Mouse (Mus musculus): Measurements from ENCODE around the gene Vps51.
"Not testable (repeated sequence)": the region's sequence is repeated elsewhere in the genome, so short reads cannot be mapped to it uniquely, and the experiment has no call there.

Vps51 gene

GRCm38 (mm10) chr19:6047899-6048166, 29.2 kb downstream of the Vps51 start:
- DNase-seq (ENCODE audit: low spot score in 2 of 2), result no peak

- DNase-seq (ENCODE audit: low spot score in 2 of 2), result no peak
Measured at GRCm38 (mm10) chr19:6047154-6047898, 29.7 kb downstream of the Vps51 start.

GRCm38 (mm10) chr19:6046294-6047153, 30.5 kb downstream of the Vps51 start, which contains the start of gene Syvn1:
Gene Syvn1, plus strand, starts transcription at chr19:6046576.
- DNase-seq (ENCODE audit: low spot score in 2 of 2), result peak; percentile 90 to 94

- DNase-seq (ENCODE audit: low spot score in 2 of 2), result no peak
Measured at GRCm38 (mm10) chr19:6045366-6046293, 31.4 kb downstream of the Vps51 start.

GRCm38 (mm10) chr19:6044102-6044501, 32.9 kb downstream of the Vps51 start:
- not testable (repeated sequence) for DNase-seq (ENCODE audit: low spot score in 2 of 2)

- no peak for DNase-seq (ENCODE audit: low spot score in 2 of 2)
Measured at GRCm38 (mm10) chr19:6042293-6042692, 34.7 kb downstream of the Vps51 start.

GRCm38 (mm10) chr19:6040002-6040401, 37.0 kb downstream of the Vps51 start:
- no peak for DNase-seq (ENCODE audit: low spot score in 2 of 2)

- no peak for DNase-seq (ENCODE audit: low spot score in 2 of 2)
Measured at GRCm38 (mm10) chr19:6038326-6038725, 38.7 kb downstream of the Vps51 start.

- no peak for DNase-seq (ENCODE audit: low spot score in 2 of 2)
Measured at GRCm38 (mm10) chr19:6037695-6038094, 39.3 kb downstream of the Vps51 start.

GRCm38 (mm10) chr19:6035966-6036585, 41.0 kb downstream of the Vps51 start:
- DNase-seq (ENCODE audit: low spot score in 2 of 2), result no peak

- no peak for DNase-seq (ENCODE audit: low spot score in 2 of 2)
Measured at GRCm38 (mm10) chr19:6030520-6031280, 46.3 kb downstream of the Vps51 start.

- no peak for DNase-seq (ENCODE audit: low spot score in 2 of 2)
Measured at GRCm38 (mm10) chr19:6029426-6029825, 47.6 kb downstream of the Vps51 start.

GRCm38 (mm10) chr19:6028991-6029390, 48.0 kb downstream of the Vps51 start:
- DNase-seq (ENCODE audit: low spot score in 2 of 2), result no peak

- DNase-seq (ENCODE audit: low spot score in 2 of 2), result no peak
Measured at GRCm38 (mm10) chr19:6023930-6024329, 53.1 kb downstream of the Vps51 start.

GRCm38 (mm10) chr19:6023059-6023458, 54.0 kb downstream of the Vps51 start:
- DNase-seq (ENCODE audit: low spot score in 2 of 2), result no peak

GRCm38 (mm10) chr19:6020276-6020675, 56.8 kb downstream of the Vps51 start:
- no peak for DNase-seq (ENCODE audit: low spot score in 2 of 2)

GRCm38 (mm10) chr19:6018142-6019089, 58.6 kb downstream of the Vps51 start:
- DNase-seq (ENCODE audit: low spot score in 2 of 2), result peak; percentile 47 to 90
